Mouse (Mus musculus): ENCODE data around the gene Bri3bp. TPM values are rescaled to one million over a fixed set of nuclear protein-coding genes. Genes with fewer than 3 reads are reported as not detected.
"Not testable (repeated sequence)": the region's sequence is repeated elsewhere in the genome, so short reads cannot be mapped to it uniquely, and the experiment has no call there.

Bri3bp gene
- polyA plus RNA-seq, 2 experiments, result 15.0 to 30.0 TPM

DNA sequence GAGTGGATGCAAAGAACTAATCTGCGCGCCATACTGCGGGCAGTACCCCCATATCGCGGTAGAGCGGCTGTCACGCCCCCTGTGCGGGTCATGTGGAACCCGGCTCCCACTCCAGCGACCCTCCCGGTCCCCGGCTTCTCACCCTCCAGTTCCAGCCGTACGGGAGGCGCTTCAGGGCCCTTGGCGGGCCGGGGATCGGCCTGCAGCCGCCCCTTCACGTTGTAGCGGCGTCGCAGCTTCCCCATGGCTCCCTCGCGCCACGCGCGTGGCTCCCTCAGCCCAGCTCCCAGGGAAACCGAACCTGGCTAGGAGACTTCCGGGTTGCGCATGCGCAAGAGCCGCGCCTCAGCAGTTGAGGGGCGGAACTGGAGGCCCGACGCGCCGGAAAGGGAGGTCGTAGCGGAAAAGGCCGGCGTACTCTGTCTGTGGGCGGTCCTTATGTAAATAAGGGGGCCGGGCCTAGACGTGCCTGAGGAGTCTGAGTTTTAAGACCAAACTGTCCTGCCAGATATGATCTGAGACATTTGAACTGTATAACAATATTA lies 7.5 kb upstream of the Bri3bp start, which contains the start of gene Dhx37:
Gene Dhx37, minus strand, starts transcription at position 329 of the 545 bp plus-strand sequence.
- Histone ChIP-seq H3K27me3 (ENCODE audit: control insufficient read depth, insufficient read depth, low read length) (no peaks in the 10 kb centered on the region), H3K9ac (ENCODE audit: low read depth, low read length, severe bottlenecking) (peak within 1 kb of the TSS; percentile 84), H3K9me3 (ENCODE audit: control insufficient read depth, low read length) (no peaks in the 10 kb centered on the region), H3K4me3 (replicated peaks; ENCODE audit: low read length) (peak within 1 kb of the TSS; percentile 93), H3K4me2 (replicated peaks; ENCODE audit: low read depth, low read length, severe bottlenecking) (peak within 1 kb of the TSS; percentile 91), H3K4me1 (ENCODE audit: control insufficient read depth, insufficient read depth, low read length) (peaks cover 9% of the 10 kb centered on the region), H3K36me3 (ENCODE audit: control insufficient read depth, insufficient read depth, low read length) (peaks cover 28% of the 10 kb centered on the region), H3K27ac (replicated peaks; ENCODE audit: low read depth, low read length) (peak within 1 kb of the TSS; percentile 63; the same call in 1 of the 2 replicates)
- DNase-seq (ENCODE audit: low spot score) (peak; percentile 98), ATAC-seq (ENCODE audit: low FRiP score, low read depth) (peak; percentile 98)
- WGBS, result under 1% methylated on average over 41 of the region's 46 CpGs
- peak; percentile 87; the same call in 1 of the 2 replicates for TF ChIP-seq POLR2A (IDR thresholded peaks at IDR 0.05; ENCODE audit: borderline replicate concordance, extremely low read depth, insufficient read depth, insufficient read length)

DNA sequence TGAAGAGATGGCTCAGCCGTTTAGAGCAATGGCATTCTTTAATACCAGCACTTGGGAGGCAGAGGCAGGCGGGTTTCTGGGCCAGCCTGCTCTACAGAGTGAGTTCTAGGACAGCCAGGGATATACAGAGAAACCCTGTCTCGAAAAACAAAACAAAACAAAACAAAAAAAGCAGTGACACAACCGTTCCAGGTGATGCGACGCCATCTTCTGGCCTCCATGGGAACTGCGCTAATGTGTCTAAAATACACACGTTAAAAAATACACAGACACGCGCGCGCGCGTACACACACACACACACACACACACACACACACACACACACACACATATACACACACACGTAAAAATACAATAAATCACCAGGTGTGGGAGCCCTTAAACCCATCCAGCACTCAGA lies 7.0 kb upstream of the Bri3bp start:
- H3K9ac ChIP-seq (ENCODE audit: low read depth, low read length, severe bottlenecking); H3K9me3 ChIP-seq (ENCODE audit: control insufficient read depth, low read length); H3K27ac ChIP-seq (replicated peaks; ENCODE audit: low read depth, low read length); DNase-seq (ENCODE audit: low spot score); H3K27me3 ChIP-seq (ENCODE audit: control insufficient read depth, insufficient read depth, low read length); ATAC-seq (ENCODE audit: low FRiP score, low read depth); H3K4me1 ChIP-seq (ENCODE audit: control insufficient read depth, insufficient read depth, low read length): not testable (repeated sequence)
- H3K4me2 ChIP-seq (replicated peaks; ENCODE audit: low read depth, low read length, severe bottlenecking), result peak overlapping the region; percentile 91
- peaks cover 24% of the 10 kb centered on the region for H3K36me3 ChIP-seq (ENCODE audit: control insufficient read depth, insufficient read depth, low read length)
- 54% methylated on average over 14 of the region's 15 CpGs for WGBS
- peak overlapping the region; percentile 93 for H3K4me3 ChIP-seq (replicated peaks; ENCODE audit: low read length)

DNA sequence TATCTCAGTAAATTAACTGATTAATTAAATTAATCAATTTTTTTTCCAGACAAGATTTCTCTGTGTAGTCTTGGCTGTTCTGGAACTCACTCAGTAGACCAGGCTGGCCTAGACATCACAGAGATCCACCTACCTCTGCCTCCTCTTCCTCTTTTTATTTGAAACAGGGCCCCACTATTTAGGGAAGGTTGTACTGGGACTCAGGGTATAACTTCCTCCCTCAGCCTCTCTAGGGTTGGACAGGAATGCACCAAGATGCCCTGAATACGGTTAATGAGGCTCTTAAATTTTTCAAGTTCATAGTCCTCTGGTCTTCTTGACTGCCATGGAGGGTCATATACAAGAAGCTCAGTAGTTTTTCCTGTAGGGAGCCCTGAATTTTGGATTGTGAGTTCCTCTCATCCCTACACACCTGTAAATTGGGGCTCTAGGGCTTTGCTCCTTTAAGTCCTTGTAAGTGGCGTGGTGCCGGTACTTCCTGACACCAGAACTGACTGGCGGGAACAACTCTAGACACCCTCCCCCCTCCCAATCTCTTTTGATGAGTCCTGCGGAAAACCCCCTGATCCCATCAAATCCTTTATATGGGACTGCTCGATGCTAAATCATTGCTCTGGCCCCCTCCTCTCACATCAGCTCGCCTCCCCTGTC lies 660 bp upstream of the Bri3bp start:
- Histone ChIP-seq H3K4me3 (replicated peaks; ENCODE audit: low read length) (peak overlapping the region; percentile 88), H3K36me3 (ENCODE audit: control insufficient read depth, insufficient read depth, low read length) (no peaks in the 10 kb centered on the region), H3K4me1 (ENCODE audit: control insufficient read depth, insufficient read depth, low read length) (peaks cover 3% of the 10 kb centered on the region; the same call in 1 of the 2 replicates), H3K4me2 (replicated peaks; ENCODE audit: low read depth, low read length, severe bottlenecking) (peak overlapping the region; percentile 78), H3K9me3 (ENCODE audit: control insufficient read depth, low read length) (no peaks in the 10 kb centered on the region), H3K9ac (ENCODE audit: low read depth, low read length, severe bottlenecking) (peak overlapping the region; percentile 81), H3K27ac (replicated peaks; ENCODE audit: low read depth, low read length) (0 out of 2 replicates have a peak overlapping the region, but pooled peaks have one; percentile 16), H3K27me3 (ENCODE audit: control insufficient read depth, insufficient read depth, low read length) (no peaks in the 10 kb centered on the region)
- 3% methylated on average over 7 of the region's 7 CpGs for WGBS
- TF ChIP-seq POLR2A (IDR thresholded peaks at IDR 0.05; ENCODE audit: borderline replicate concordance, extremely low read depth, insufficient read depth, insufficient read length), result no peak
- ATAC-seq (ENCODE audit: low FRiP score, low read depth) (no peak), DNase-seq (ENCODE audit: low spot score) (peak; percentile 27)

DNA sequence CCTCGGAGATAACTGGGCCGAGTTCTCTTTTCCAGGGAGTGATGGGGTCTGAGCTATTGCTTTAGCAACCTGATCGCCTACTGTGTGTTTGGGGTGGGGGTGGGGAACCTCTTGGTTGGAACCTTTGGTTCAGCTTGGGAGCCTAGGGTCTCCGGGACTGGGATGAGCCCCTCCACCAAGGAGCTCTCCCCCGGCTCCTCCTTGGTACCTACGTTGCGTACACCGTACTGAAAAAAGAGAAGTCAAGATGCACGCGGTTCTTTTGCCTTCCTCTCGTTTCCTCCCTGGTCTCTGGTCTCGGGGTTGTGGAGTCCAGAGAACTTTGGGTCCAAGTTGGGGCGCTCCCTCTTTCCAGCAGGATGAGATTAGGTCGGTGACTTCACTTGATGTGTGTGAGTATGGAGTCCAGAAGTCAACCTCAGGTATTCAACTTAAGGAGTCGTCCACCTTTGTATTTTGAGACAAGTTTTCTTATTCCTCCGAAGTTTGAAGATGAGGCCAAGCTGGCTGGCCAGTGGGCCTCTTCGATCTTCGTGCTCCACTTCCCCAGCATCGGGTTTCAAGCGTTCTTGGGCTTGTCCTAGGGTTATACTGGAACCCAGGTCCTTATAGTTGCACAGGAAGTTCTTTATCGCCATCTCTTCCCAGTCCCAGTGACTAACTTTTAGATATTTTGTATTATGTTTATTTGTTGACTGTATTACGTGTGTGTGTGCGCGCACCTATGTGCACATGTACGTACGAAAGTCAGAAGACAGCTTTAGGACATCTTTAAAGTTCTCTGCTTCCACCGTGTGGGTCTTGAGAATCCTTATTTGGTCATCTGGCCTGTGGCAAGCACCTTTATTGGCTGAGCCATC lies 998 bp downstream of the Bri3bp start:
- DNase-seq (ENCODE audit: low spot score) (no peak), ATAC-seq (ENCODE audit: low FRiP score, low read depth) (0 out of 2 replicates have a peak, but pooled peaks have one; percentile 3)
- H3K27ac ChIP-seq (replicated peaks; ENCODE audit: low read depth, low read length), result peak overlapping the region; percentile 70
- TF ChIP-seq POLR2A (IDR thresholded peaks at IDR 0.05; ENCODE audit: borderline replicate concordance, extremely low read depth, insufficient read depth, insufficient read length), result no peak
- H3K36me3 ChIP-seq (ENCODE audit: control insufficient read depth, insufficient read depth, low read length), result no peaks in the 10 kb centered on the region
- 20% methylated on average over 27 of the region's 27 CpGs for WGBS
- peak overlapping the region; percentile 88 for H3K4me3 ChIP-seq (replicated peaks; ENCODE audit: low read length)
- H3K27me3 ChIP-seq (ENCODE audit: control insufficient read depth, insufficient read depth, low read length), result no peaks in the 10 kb centered on the region
- peak overlapping the region; percentile 78 for H3K4me2 ChIP-seq (replicated peaks; ENCODE audit: low read depth, low read length, severe bottlenecking)
- H3K9me3 ChIP-seq (ENCODE audit: control insufficient read depth, low read length), result no peaks in the 10 kb centered on the region
- H3K4me1 ChIP-seq (ENCODE audit: control insufficient read depth, insufficient read depth, low read length), result peaks cover 3% of the 10 kb centered on the region; the same call in 1 of the 2 replicates
- H3K9ac ChIP-seq (ENCODE audit: low read depth, low read length, severe bottlenecking), result peak overlapping the region; percentile 81

DNA sequence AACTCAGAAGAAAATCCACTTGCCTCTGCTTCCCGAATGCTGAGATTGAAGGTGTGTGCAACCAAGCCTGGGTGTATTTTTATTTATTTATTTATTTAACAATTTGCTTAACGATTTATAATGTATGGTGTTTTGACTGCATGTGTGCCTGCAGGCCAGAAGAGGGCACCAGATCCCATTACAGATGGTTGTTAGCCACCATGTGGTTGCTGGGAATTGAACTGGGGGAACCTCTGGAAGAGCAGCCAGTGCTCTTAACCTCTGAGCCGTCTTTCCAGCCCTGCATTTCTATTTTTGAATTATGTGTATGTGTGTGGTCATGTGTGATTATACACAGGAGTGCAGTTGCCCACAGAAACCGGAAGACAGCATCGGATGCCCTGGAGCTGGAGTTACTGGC lies 2.0 kb downstream of the Bri3bp start:
- H3K9me3 ChIP-seq (ENCODE audit: control insufficient read depth, low read length), result no peaks in the 10 kb centered on the region
- H3K27me3 ChIP-seq (ENCODE audit: control insufficient read depth, insufficient read depth, low read length), result no peaks in the 10 kb centered on the region
- peaks cover 3% of the 10 kb centered on the region; the same call in 1 of the 2 replicates for H3K4me1 ChIP-seq (ENCODE audit: control insufficient read depth, insufficient read depth, low read length)
- H3K9ac ChIP-seq (ENCODE audit: low read depth, low read length, severe bottlenecking), result no peak overlapping the region
- no peak for ATAC-seq (ENCODE audit: low FRiP score, low read depth)
- 90% methylated on average over 5 of the region's 5 CpGs for WGBS
- no peaks in the 10 kb centered on the region for H3K36me3 ChIP-seq (ENCODE audit: control insufficient read depth, insufficient read depth, low read length)
- H3K4me3 ChIP-seq (replicated peaks; ENCODE audit: low read length), result no peak overlapping the region
- no peak for TF ChIP-seq POLR2A (IDR thresholded peaks at IDR 0.05; ENCODE audit: borderline replicate concordance, extremely low read depth, insufficient read depth, insufficient read length)
- DNase-seq (ENCODE audit: low spot score), result no peak
- no peak overlapping the region for H3K4me2 ChIP-seq (replicated peaks; ENCODE audit: low read depth, low read length, severe bottlenecking)
- no peak overlapping the region for H3K27ac ChIP-seq (replicated peaks; ENCODE audit: low read depth, low read length)
